Mouse (Mus musculus): ENCODE measurements around the gene 3110070M22Rik. TPM values are rescaled to one million over a fixed set of nuclear protein-coding genes. Genes with fewer than 3 reads are reported as not detected.
A peak's percentile ranks its signal among the peaks of the same experiment; 100 is the strongest.
"Not testable (repeated sequence)": the region's sequence is repeated elsewhere in the genome, so short reads cannot be mapped to it uniquely, and the experiment has no call there.

The 3110070M22Rik gene
- total RNA-seq (2021) = 1 to 10 TPM; 1.2 to 2.9 TPM
- long read RNA-seq, experiment 1 = 0 reads
- long read RNA-seq, experiment 2 = 0 reads

DNA sequence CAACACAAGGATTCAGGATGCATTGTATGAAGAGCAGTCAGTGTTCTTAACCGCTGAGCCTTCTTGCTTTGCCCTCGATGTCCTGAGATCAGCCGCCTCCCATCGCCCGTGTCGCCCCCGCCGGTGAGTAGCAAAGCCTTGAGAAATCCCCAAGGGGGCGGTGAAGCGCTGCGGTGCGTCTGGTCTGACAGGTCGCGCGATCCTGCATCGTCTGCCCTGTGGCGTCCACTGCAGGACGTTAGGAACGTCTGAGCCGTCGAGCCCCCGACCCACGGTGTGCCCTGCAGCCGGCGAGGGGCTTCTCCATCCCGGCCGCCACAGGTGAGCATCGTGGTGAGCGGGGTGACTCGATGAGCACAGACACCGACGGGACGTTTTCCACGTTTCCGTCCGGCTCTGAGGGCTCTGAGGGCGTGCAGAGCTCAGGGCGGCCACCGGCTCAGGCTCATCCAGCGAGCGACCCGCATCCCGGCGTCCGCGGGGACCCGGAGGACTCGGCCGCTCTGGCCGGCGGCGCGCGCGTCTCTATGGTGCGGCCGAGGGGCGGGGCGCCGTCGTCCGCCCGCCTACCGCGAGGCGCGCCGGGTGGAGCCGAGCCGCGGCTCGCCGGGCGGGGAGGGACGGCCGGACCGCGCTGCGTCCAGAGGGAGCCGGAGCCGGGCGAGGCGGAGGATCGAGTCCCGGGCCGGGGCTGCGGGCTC lies at the start of gene 3110070M22Rik, which contains the start of gene Tmem267:
TSS of gene 3110070M22Rik (minus strand) at position 504 of the 701 bp plus-strand sequence.
TSS of gene Tmem267 (plus strand) at position 160 of the 701 bp plus-strand sequence.
- peak; percentile 94 for DNase-seq

DNA sequence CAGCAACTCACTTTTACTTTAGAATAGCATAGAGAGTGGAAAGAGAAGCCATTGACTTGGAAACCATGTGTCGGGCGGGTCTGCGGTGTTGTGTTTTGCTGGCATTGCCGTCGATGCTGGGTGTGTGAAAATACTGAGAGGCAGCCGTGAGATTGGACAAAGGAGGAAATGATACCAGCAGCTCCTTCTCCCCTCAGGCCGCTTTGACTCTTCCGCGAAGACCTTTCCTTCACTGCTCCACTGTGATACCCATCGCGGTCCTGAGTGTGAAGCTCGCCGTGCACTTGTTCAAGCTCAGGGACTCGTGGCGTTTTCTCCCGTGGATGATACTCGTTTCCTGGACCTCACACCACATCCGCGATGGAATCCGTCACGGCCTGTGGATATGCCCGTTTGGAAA lies 6.8 kb upstream of the 3110070M22Rik start:
- not testable (repeated sequence) for DNase-seq

DNA sequence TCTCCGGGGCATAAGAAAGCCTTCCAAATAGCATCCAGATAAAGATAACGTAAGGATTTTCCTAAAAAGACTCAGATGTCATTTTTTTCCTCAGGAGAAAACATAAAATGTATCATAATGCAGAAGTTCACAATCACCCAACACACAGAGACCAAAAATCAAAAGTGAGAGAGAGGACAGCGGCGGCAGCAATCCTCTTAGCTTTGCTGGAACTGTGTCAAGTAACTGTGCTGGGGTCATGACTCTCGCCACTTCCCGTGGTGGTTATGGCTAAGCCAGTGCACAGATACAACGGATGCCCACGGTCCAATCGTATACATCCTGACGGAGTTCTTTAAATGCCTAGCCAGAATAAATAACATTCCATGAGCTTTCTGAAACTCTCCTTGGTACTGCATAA lies 3.9 kb upstream of the 3110070M22Rik start:
- DNase-seq = not testable (repeated sequence)

DNA sequence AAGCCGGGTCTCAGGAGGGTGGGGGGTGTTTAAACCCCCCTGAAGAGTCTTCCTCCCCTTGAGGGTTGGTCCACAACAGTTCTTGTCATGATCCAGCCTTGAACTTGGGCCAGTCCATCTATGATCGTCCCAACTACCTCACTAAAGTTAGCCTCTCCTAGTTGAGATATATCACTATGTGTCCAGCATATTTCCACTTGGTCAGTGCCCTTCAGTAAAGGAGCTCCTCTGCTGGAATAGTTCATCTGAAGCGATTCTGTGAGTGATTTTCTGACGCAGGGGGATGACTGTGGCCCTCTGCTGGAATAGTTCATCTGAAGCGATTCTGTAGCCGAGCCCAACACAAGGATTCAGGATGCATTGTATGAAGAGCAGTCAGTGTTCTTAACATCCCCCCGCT lies 829 bp downstream of the 3110070M22Rik start:
- DNase-seq = no peak

DNA sequence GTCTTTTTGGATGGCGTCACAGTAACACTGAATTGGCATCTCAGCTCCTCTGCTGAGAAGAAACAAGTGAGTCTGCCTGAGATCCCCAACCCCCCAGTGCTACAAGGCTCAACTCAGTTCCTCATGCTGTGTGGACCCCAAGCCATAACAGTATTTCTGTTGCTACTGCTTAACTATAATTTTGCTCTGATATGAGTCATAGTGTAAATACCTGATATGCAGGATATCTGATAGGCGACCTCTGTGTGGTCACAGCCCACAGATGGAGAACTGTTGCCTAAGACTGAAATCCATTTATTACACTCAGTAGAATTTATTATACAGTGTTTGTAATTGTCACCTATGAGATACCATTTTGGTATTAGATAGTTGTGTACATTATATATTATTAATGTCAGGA lies 10.4 kb downstream of the 3110070M22Rik start:
- no peak for DNase-seq

DNA sequence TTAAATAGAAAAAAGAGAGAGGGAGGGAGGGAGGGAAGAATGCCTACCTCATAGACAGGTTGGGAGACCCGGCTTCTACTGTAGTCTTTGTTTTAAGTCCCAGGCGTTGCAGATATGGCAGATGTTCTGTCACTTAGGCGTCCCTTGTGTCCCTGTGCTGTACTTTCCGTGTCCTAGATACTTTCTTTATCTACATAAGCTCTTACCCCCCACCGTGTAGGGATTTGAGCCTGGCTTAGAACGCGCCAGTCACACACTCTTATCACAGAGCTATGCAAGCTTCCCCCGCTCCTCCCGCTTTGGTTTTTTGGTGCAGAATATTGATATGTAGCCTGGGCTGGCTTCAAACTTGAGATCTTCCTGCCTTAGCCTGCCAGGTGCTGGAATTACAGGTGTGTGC lies 11.6 kb downstream of the 3110070M22Rik start:
- no peak for DNase-seq

DNA sequence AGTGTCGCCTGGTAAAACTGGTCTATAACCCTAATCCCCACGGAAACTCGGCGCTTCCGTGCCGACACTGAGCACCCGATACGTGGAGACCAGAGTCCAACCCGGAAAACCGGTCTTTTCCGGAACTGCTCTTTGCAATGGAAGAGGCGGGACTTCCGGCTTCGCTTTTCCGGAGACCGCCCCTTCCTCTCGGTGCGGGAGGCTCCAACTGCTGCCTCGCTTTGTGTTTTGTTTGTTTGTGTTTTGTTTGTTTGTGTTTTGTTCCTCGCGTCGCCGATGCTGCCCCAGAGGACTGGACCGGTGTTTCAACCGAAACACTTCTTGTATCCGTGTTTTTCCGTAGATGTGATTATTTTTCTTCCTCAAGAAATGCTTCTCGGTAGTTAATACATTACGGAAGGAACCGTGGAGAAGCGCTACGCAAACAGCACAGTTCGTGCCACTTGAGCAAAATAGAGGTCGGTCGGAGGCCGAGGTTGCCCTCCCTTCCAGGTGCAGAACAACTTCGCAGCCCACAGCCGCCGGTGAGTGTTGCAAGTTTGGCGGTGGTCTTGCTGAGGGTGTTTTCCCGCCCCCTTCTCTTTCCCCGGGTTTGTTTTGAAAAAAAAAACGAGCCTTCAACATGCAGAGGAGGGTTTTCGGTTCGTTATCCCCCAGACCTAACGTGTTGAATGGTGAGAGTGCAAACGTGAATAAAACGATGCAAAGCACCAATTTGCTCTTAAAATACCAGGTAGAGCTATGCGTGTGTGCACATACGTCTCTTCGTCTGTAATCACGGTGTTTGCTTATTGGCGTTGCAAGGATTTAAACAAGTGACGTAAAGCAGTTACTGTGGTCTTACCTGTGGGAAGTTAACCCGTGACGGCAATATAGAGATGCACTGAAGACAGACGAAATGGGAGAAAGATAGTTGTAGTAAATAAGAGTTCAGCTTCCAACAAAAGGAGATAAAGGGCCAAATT lies 25.3 kb downstream of the 3110070M22Rik start, which contains the start of gene 4833420G17Rik:
TSS of gene 4833420G17Rik (plus strand) at position 173 of the 965 bp plus-strand sequence.
- DNase-seq = peak; percentile 92

DNA sequence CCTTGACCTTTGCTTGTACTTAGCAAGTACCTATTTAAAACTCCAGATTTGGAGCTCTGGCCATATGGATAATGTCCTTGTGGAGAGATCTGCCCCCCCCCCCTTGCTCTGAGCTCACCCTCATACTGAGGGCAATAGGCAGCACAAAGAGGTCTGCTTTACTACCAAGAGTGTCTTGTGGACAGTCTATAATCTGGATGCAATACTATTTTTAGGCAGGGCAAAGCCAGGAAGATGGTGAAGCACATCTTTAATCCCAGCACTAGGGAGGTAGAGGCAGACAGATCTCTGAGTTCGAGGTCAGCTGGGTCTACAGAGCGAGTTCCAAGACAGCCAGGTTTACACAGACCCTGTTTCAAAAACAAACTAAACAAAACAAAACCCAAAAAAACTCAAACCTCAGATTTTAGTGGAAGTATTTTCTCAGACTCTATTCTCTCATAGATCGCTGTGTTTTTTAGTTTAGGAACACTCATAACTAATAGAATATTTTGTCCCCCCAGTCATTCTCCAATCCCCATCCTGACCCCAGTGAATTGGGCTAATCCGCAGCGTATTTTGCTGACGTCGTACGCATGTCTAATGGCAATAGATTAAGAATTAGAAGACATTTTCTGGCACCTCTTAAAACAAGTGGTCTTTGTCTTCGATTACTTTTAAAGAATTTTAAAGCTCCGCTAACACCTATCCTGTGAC lies 26.1 kb downstream of the 3110070M22Rik start:
- DNase-seq = peak; percentile 14

DNA sequence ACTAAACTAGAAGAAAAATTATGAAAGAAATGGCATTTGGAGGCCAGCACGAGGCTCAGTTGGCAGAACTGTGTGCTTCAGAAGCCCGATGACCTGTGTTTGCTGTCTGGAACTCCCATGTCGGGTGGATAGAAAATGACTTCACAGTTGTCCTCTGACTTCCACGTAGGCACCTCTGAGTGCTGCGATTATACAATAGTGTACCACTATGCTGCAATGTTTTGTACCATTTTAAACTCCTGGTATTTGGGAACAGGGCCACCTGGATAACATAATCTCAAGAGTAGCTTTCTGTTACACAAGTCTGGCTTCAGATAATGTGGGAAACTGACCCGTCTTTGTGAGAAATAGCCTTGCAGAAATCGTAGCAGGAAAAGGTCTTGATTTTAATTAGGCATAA lies 31.8 kb downstream of the 3110070M22Rik start:
- no peak for DNase-seq

DNA sequence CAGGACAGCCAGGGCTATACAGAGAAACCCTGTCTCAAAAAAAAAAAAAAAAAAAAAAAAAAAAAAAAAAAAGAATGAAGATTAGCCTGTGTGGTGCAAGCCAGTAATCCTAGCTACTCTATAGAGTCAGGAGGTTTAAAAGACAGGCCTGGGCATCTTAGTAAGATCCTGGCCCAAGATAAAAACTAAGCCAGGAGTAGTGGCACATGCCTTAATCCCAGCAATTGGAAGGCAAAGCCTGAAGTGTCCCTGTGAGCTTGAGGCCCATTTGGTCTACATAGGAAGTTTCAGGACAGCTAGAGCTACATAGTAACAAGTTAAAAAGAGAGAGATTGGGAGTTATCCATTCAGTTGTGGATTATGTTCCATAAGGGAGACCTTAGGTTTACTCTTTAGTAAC lies 33.1 kb downstream of the 3110070M22Rik start:
- DNase-seq = no peak

DNA sequence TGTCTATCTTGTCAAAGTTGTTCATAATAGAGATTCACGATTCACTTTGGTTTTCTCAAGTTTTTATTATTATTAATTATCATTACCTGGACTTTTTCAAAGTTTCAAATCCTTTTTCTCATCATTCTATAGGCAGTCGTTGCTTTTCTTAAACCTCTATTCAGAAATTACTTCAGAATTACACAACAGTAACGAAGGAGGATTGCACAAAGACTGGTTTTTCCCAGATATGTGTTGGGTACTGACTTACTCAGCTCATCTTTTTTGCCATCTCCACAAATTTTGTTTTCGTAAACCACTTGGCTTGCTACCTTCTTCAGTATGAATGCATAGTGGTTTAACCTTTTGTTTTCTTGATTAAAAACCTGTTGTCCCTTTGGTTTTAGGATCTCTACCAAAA lies 34.6 kb downstream of the 3110070M22Rik start:
- DNase-seq = no peak

DNA sequence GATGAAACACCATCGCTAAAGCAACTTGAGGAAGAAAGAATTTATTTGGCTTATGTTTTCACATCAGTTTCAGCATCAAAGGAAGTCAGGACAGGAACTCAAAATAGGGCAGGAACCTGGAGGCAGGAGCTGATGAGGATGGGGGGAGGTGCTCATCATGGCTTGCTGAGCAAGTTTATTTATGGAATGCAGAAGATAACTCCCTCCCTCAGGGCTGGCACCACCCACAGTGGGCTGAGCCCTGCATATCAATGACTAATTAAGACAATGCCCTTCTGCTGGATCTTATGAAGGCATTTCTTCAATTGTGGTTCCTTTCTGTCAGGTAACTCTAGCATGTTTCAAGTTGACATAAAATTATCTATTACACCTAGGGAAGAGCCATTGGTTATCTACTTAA lies 45.9 kb downstream of the 3110070M22Rik start:
- DNase-seq = no peak

Other genes starting within 250 kb of the 3110070M22Rik start
- 100 to 1,000 TPM; 106 TPM for gene Paip1, start 59.8 kb downstream of the 3110070M22Rik start, total RNA-seq (2021)
- gene 4833420G17Rik, start 25.6 kb downstream of the 3110070M22Rik start, total RNA-seq (2021) = 10 to 100 TPM; 20.8 to 26.3 TPM
- gene Tmem267, start 344 bp downstream of the 3110070M22Rik start, total RNA-seq (2021) = 10 to 100 TPM in 1 of 2 experiments, 1 to 10 TPM in 1; 9.1 to 15.7 TPM
- under 1 TPM; 0.27 to 0.61 TPM for gene Ccl28, start 135.4 kb upstream of the 3110070M22Rik start, total RNA-seq (2021)
- 100 to 1,000 TPM; 219 to 270 TPM for gene Hmgcs1, start 202.0 kb upstream of the 3110070M22Rik start, total RNA-seq (2021)